Mouse (Mus musculus): Measurements from ENCODE around the gene Sfpq. TPM values are rescaled to one million over a fixed set of nuclear protein-coding genes. Genes with fewer than 3 reads are reported as not detected.

The Sfpq gene
- polyA plus RNA-seq, 1 experiment from 2014 or later, result 92.4 TPM

DNA sequence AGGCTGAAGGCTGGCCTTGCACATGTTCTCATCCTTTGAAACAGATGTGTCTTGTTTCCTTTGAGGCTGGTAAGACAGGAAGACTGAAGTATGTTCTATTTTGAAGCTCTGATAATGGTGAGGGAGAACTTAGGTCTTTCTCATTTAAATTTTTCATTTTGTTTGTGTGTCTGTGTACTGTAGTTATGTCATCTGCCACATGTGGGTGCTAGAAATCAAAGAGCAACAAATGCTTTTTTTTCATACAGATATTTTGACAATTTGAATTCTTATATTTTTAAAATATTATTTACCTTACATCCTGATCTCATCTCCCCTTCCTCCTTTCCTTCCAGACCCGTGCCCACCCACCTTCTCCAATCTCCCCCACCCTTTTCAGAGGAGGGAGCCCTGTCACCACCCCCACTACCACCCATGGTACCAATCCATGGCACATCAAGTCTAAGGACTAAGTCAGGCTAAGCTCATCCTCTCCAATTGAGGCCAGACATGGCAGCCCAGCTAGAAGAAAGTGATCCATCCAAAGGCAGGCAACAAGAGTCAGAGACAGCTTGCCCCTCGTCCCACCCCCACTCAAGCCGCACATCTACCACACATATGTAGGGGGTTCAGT lies 18.9 kb downstream of the Sfpq start:
- no peak overlapping the region for H3K9ac ChIP-seq (ENCODE audit: low read depth, low read length)
- H3K36me3 ChIP-seq (ENCODE audit: control insufficient read depth, insufficient read depth, low read length), result peaks cover 89% of the 10 kb centered on the region
- no peak overlapping the region for H3K4me2 ChIP-seq (ENCODE audit: low read depth, low read length)
- ATAC-seq (ENCODE audit: low read depth) (no peak; the same call in 1 of the 2 replicates), DNase-seq (ENCODE audit: low spot score) (no peak)
- H3K27ac ChIP-seq (replicated peaks; ENCODE audit: low read depth, low read length), result no peak overlapping the region
- no peaks in the 10 kb centered on the region for H3K9me3 ChIP-seq (ENCODE audit: control insufficient read depth, low read length)
- H3K4me1 ChIP-seq (ENCODE audit: control insufficient read depth, insufficient read depth, low read length), result no peaks in the 10 kb centered on the region
- H3K27me3 ChIP-seq (replicated peaks; ENCODE audit: control insufficient read depth, insufficient read depth, low read length), result no peaks in the 10 kb centered on the region
- WGBS, result 73% methylated on average over 3 of the region's 3 CpGs
- H3K4me3 ChIP-seq (ENCODE audit: low read depth, low read length), result no peak overlapping the region

DNA sequence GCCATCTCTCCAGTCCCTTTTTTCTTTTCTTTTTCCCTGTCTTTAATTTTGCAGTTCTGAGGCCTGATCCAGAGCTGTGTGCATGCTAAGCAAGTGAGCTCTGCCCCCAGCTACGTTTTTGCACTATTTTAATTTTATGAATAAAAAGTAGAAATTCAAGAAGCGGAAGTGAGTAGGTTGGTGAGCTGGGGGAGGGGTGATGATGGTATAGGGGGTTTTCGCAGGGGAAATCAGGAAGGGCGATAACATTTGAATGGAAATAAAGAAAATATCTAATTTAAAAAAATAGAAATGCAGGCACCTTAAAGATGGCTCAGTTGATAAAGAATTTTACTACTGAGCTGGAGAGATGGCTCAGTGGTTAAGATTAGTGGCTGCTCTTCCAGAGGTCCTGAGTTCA lies 22.4 kb downstream of the Sfpq start:
- no peaks in the 10 kb centered on the region for H3K4me1 ChIP-seq (ENCODE audit: control insufficient read depth, insufficient read depth, low read length)
- no peak overlapping the region for H3K27ac ChIP-seq (replicated peaks; ENCODE audit: low read depth, low read length)
- H3K9me3 ChIP-seq (ENCODE audit: control insufficient read depth, low read length), result no peaks in the 10 kb centered on the region
- peaks cover 90% of the 10 kb centered on the region for H3K36me3 ChIP-seq (ENCODE audit: control insufficient read depth, insufficient read depth, low read length)
- no peak overlapping the region for H3K9ac ChIP-seq (ENCODE audit: low read depth, low read length)
- H3K4me2 ChIP-seq (ENCODE audit: low read depth, low read length), result no peak overlapping the region
- DNase-seq (ENCODE audit: low spot score), result no peak
- WGBS, result 76% methylated on average over 4 of the region's 4 CpGs
- H3K4me3 ChIP-seq (ENCODE audit: low read depth, low read length), result no peak overlapping the region
- ATAC-seq (ENCODE audit: low read depth), result no peak
- H3K27me3 ChIP-seq (replicated peaks; ENCODE audit: control insufficient read depth, insufficient read depth, low read length), result no peaks in the 10 kb centered on the region

DNA sequence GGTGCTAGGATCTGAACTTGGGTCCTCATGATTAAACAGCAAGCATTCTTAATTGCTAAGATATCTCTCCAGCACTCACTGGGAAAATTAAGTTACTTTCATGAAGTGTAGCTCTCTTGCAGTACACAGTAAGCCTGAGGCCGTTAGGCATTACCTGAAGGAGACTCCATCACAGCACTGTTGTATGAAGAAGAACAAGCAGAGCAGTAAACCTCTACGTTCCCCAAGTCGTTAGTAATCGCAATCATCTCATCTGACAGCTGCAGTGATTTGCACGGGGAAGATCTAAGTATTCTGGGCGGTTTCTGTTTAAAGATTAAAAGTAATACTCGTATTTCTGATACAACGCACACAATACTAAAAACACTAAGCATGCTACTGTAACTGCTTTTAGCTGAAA lies 30.0 kb downstream of the Sfpq start:
- no peak overlapping the region for H3K4me2 ChIP-seq (ENCODE audit: low read depth, low read length)
- H3K27me3 ChIP-seq (replicated peaks; ENCODE audit: control insufficient read depth, insufficient read depth, low read length), result no peaks in the 10 kb centered on the region
- no peak for DNase-seq (ENCODE audit: low spot score)
- no peaks in the 10 kb centered on the region for H3K9me3 ChIP-seq (ENCODE audit: control insufficient read depth, low read length)
- no peak overlapping the region for H3K27ac ChIP-seq (replicated peaks; ENCODE audit: low read depth, low read length)
- no peak for ATAC-seq (ENCODE audit: low read depth)
- H3K36me3 ChIP-seq (ENCODE audit: control insufficient read depth, insufficient read depth, low read length), result peaks cover 66% of the 10 kb centered on the region
- H3K9ac ChIP-seq (ENCODE audit: low read depth, low read length), result no peak overlapping the region
- WGBS, result 87% methylated on average over 8 of the region's 8 CpGs
- no peak overlapping the region for H3K4me3 ChIP-seq (ENCODE audit: low read depth, low read length)
- H3K4me1 ChIP-seq (ENCODE audit: control insufficient read depth, insufficient read depth, low read length), result no peaks in the 10 kb centered on the region

DNA sequence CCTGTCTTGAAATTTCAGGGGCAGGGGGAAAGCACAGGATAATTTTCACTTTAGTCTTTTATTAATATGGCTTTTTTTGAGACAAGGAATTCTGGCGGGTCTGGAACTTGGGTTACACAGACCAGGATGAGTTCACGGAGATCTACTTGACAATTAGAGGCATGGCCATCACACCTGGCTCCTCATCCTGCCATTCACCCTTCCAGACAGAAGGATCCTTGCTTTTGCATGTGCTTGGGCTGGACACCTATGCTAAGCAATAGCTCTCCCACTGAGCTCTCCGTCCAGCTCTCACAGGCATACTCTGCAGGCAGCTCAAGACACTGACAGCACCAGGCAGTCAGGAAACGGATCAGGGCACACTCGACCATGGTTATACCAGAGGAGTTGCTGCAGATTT lies 31.9 kb downstream of the Sfpq start:
- H3K36me3 ChIP-seq (ENCODE audit: control insufficient read depth, insufficient read depth, low read length), result peaks cover 63% of the 10 kb centered on the region
- ATAC-seq (ENCODE audit: low read depth), result no peak
- 97% methylated on average over 5 of the region's 5 CpGs for WGBS
- DNase-seq (ENCODE audit: low spot score), result no peak
- no peaks in the 10 kb centered on the region for H3K4me1 ChIP-seq (ENCODE audit: control insufficient read depth, insufficient read depth, low read length)
- no peak overlapping the region for H3K27ac ChIP-seq (replicated peaks; ENCODE audit: low read depth, low read length)
- no peaks in the 10 kb centered on the region for H3K9me3 ChIP-seq (ENCODE audit: control insufficient read depth, low read length)
- no peak overlapping the region for H3K9ac ChIP-seq (ENCODE audit: low read depth, low read length)
- no peak overlapping the region for H3K4me2 ChIP-seq (ENCODE audit: low read depth, low read length)
- no peak overlapping the region for H3K4me3 ChIP-seq (ENCODE audit: low read depth, low read length)
- H3K27me3 ChIP-seq (replicated peaks; ENCODE audit: control insufficient read depth, insufficient read depth, low read length), result no peaks in the 10 kb centered on the region

DNA sequence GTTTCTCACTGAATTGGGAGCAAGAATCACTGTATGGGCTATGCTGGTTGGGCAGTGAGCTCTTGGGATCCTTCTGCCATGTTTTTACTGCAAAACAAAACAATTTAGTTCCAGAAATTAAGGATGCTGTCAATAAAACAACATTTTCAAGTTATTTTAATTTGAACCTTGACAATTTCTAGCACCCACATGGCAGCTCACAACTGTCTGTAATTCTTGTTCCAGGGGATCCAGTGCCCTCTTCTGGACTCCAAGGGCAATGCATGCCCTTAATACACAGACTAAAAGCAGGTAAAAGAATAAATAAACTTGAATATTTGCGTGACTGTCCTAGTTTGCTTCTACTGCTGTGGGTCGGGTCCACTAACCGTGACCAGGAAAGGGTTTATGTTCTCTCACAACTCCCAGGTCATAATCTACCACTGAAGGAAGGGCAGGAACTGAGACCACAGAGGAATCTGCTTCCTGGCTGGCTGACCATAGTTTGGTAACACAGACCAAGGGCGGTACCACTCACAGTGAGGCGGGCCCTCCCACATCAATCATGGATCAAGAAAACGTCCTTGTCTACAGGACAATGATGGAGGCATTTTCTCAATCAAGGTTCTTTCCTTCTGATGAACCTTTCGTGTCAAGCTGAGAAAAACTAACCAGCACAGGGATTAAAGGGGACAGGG lies 33.5 kb downstream of the Sfpq start:
- no peak for ATAC-seq (ENCODE audit: low read depth)
- Histone ChIP-seq H3K36me3 (ENCODE audit: control insufficient read depth, insufficient read depth, low read length) (peaks cover 57% of the 10 kb centered on the region), H3K9ac (ENCODE audit: low read depth, low read length) (no peak overlapping the region), H3K4me3 (ENCODE audit: low read depth, low read length) (no peak overlapping the region), H3K27me3 (replicated peaks; ENCODE audit: control insufficient read depth, insufficient read depth, low read length) (no peaks in the 10 kb centered on the region), H3K4me2 (ENCODE audit: low read depth, low read length) (no peak overlapping the region), H3K27ac (replicated peaks; ENCODE audit: low read depth, low read length) (no peak overlapping the region), H3K4me1 (ENCODE audit: control insufficient read depth, insufficient read depth, low read length) (no peaks in the 10 kb centered on the region), H3K9me3 (ENCODE audit: control insufficient read depth, low read length) (no peaks in the 10 kb centered on the region)
- WGBS, result 82% methylated on average over 7 of the region's 7 CpGs
- no peak for DNase-seq (ENCODE audit: low spot score)

DNA sequence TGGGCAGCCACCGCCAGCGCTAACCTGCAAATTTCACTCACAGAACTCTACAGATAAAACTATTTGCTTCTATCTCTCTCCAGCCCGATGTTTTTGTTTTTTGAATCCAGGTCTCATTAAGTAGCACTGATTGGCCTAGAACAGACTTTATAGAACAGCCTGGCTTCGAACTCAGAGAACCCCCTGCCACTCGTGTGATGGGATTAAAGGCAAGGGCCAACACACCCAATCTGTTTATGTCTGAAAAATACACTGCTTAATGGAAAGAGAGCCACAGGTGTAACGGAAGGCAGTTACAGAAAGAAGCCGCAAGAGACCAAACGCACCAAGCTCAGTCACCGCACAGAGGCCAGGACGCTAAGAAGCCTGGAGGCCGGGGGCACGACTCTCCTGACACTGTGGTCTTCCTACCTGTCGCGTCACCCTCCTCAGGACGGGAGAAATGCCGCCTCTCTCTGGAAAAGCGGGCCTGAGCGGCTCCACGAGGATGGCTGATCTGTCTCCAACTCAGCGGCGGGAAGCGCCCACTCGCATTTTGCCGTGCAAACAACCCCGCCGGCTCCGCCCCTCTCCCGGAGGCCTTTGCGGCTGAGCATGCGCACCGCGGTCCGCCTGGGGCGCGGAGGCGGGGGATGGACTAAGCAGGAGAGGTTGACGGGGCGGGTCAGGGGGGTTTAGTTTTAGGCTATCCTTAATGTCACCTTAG lies 39.6 kb downstream of the Sfpq start, which contains the start of gene Zmym1:
Gene Zmym1 (minus strand): TSS at position 568 of the 706 bp plus-strand sequence.
- Histone ChIP-seq H3K4me3 (ENCODE audit: low read depth, low read length) (peak within 1 kb of the TSS; percentile 85), H3K9me3 (ENCODE audit: control insufficient read depth, low read length) (no peaks in the 10 kb centered on the region), H3K27ac (replicated peaks; ENCODE audit: low read depth, low read length) (peak within 1 kb of the TSS; percentile 24; the same call in 1 of the 2 replicates), H3K4me1 (ENCODE audit: control insufficient read depth, insufficient read depth, low read length) (no peaks in the 10 kb centered on the region), H3K36me3 (ENCODE audit: control insufficient read depth, insufficient read depth, low read length) (peaks cover 23% of the 10 kb centered on the region), H3K27me3 (replicated peaks; ENCODE audit: control insufficient read depth, insufficient read depth, low read length) (no peaks in the 10 kb centered on the region), H3K9ac (ENCODE audit: low read depth, low read length) (peak within 1 kb of the TSS; percentile 81), H3K4me2 (ENCODE audit: low read depth, low read length) (peak within 1 kb of the TSS; percentile 84)
- DNase-seq (ENCODE audit: low spot score) (peak; percentile 93), ATAC-seq (ENCODE audit: low read depth) (peak; percentile 94)
- 2% methylated on average over 35 of the region's 38 CpGs for WGBS

DNA sequence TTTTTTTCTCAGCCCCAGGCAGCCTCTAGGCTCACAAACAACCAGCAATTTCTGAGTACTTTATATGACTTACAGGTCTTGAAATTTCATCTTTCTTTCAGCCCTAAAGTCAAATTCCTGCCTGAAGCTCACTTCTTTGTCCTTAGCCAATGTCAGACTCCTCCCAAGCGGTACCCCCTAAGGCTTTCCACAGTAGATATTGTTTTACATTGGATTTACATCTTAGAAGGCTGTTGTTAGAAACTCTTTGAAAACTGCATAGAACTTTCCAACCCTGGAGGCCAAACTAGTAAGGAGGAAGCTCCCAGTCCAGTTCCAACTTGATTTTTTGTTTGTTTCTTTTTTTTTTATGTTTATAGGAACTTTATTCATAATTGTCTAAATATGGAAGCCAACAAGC lies 42.9 kb downstream of the Sfpq start:
- no peak overlapping the region for H3K9ac ChIP-seq (ENCODE audit: low read depth, low read length)
- H3K4me1 ChIP-seq (ENCODE audit: control insufficient read depth, insufficient read depth, low read length), result no peaks in the 10 kb centered on the region
- no peak overlapping the region for H3K4me3 ChIP-seq (ENCODE audit: low read depth, low read length)
- ATAC-seq (ENCODE audit: low read depth), result no peak
- no peaks in the 10 kb centered on the region for H3K36me3 ChIP-seq (ENCODE audit: control insufficient read depth, insufficient read depth, low read length)
- 53% methylated on average over 1 of the region's 1 CpGs for WGBS
- H3K4me2 ChIP-seq (ENCODE audit: low read depth, low read length), result no peak overlapping the region
- H3K27ac ChIP-seq (replicated peaks; ENCODE audit: low read depth, low read length), result no peak overlapping the region
- no peak for DNase-seq (ENCODE audit: low spot score)
- no peaks in the 10 kb centered on the region for H3K27me3 ChIP-seq (replicated peaks; ENCODE audit: control insufficient read depth, insufficient read depth, low read length)
- H3K9me3 ChIP-seq (ENCODE audit: control insufficient read depth, low read length), result 0 out of 2 replicates have a peak, but pooled peaks cover 3% of the 10 kb centered on the region

DNA sequence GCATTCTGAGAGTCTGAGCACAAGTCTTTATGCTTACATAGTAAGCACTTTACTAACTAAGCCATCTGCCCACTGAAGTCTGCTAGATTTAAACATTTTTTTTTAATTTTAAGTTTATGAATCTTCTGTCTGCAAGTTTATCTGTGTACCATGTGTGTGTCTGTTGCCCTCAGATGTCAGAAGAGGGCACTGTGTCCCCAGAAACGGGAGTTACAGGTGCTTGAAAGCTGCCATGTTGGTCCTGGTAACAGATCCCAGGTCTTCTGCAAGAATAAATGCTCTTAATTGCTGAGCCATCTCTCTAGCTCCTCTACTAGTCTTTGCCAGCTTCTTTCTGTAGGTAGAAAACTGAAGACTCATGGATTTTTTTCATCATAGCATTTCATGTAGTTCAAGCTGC lies 53.8 kb downstream of the Sfpq start:
- H3K27ac ChIP-seq (replicated peaks; ENCODE audit: low read depth, low read length), result no peak overlapping the region
- WGBS, result 53% methylated on average over 1 of the region's 1 CpGs
- H3K9ac ChIP-seq (ENCODE audit: low read depth, low read length), result no peak overlapping the region
- no peaks in the 10 kb centered on the region for H3K27me3 ChIP-seq (replicated peaks; ENCODE audit: control insufficient read depth, insufficient read depth, low read length)
- H3K9me3 ChIP-seq (ENCODE audit: control insufficient read depth, low read length), result no peaks in the 10 kb centered on the region
- H3K4me2 ChIP-seq (ENCODE audit: low read depth, low read length), result no peak overlapping the region
- ATAC-seq (ENCODE audit: low read depth) (no peak), DNase-seq (ENCODE audit: low spot score) (no peak)
- no peaks in the 10 kb centered on the region for H3K36me3 ChIP-seq (ENCODE audit: control insufficient read depth, insufficient read depth, low read length)
- H3K4me3 ChIP-seq (ENCODE audit: low read depth, low read length), result no peak overlapping the region
- peaks cover 4% of the 10 kb centered on the region for H3K4me1 ChIP-seq (ENCODE audit: control insufficient read depth, insufficient read depth, low read length)
